Mouse (Mus musculus) left cerebral cortex, adult 6 months (tissue): Measurements from ENCODE around the gene Gm10486. TPM values are rescaled to one million over a fixed set of nuclear protein-coding genes. Genes with fewer than 3 reads are reported as not detected.

Experiments used
- long read RNA-seq, 2 experiments: library from polyadenylated mRNA; unstranded; transcript quantifications; one replicate each; pipeline ENCODE4 v2.0.0; 2019 to 2020
- polyA plus RNA-seq: library from polyadenylated mRNA; unstranded; fragments of <200 nt; fragmentation: Nextera tagmentation; gene quantifications from 2 replicates; pipeline ENCODE4 v1.2.3, GENCODE M21; 2021

The Gm10486 gene
- polyA plus RNA-seq: not detected in 2 replicates
- long read RNA-seq, experiment 1: 0 reads
- long read RNA-seq, experiment 2: 0 reads

DNA sequence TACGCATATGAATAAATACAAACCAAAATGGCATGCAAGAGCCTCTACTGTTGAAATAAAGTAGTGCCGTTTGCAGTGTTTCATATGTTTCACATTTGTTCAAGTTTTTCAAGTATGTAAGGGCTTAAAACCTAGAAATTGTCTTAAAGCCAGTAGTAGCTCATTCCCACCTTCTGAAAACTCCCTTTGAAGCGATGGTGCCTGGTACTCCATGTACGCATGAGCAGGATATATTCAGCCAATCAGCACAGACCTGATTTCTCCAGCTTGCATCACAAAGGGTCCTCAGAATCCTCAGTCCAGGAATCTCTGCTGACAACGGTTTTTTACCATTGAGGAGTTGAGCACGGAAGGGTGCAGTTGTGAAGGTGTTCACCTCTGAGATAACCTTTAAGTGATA, at the start of gene Gm10486:
Gene Gm10486 (plus strand): TSS at position 301 of the 400 bp plus-strand sequence.

